Mouse (Mus musculus): ENCODE measurements around the gene Nfya.
"Not testable (repeated sequence)": the region's sequence is repeated elsewhere in the genome, so short reads cannot be mapped to it uniquely, and the experiment has no call there.

The Nfya gene

DNA sequence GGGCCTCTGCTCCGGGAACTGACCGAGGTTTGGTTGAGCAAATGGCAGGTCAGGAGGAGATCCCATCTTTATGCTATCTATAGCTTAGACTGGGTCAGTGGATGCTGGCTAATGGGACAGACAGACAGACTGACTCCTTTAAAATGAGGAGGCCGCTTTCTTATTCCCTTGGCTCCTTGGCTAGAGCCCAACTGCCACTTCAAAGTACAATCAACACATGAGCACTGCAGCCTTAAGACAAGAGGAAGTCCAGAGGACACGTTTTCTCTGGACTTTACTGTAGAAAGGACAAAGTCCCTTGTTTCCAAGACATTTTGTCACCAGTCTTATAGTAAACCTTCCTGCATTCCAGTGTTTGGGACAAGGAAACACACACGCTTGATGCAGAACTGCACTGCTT, 18.3 kb downstream of the Nfya start:
- no peak for DNase-seq (ENCODE audit: low spot score)

GRCm38 (mm10) chr17:48389442-48389841, 20.3 kb downstream of the Nfya start:
- DNase-seq (ENCODE audit: low spot score): no peak

DNA sequence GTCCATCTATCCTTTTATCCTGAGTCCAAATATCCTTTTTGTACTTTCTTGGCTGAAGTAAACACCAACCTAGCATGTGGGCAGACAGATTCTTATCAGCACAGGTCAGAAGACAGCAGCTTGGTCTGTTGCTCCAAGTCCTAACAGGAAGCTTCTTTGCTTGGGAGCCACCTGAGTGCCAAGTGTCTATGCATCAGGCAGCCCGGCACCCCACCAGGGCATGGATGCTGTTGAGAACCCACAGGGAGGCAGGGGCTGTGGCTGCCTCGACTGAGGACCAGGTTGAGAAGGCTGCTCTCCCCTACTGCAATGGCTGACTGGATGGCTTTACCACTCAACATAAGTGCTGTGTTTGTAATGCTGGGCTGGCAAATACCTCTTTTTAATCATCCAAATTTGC, 21.0 kb downstream of the Nfya start:
- DNase-seq (ENCODE audit: low spot score): no peak

- no peak for DNase-seq (ENCODE audit: low spot score)
These were observed 23.8 kb downstream of the Nfya start for GRCm38 (mm10) chr17:48385786-48386461.

DNA sequence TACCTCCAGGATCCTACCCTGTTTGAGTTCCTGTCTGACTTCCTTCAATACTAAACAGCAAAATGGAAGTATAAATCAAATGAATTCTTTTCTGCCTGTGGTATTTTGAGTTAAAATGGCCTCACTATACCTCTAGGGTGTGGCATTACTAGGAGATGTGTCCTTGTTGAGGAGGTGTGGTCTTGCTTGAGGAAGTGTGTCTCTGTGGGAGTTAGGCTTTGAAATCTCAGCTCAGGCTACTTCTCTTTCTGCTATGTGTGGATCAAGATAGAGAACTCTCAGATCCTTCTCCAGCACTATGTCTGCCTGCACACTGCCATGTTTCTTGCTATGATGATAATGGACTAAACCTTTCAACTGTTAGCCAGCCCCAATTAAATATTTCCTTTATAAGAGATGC, 30.7 kb downstream of the Nfya start:
- DNase-seq (ENCODE audit: low spot score): no peak

- no peak for DNase-seq (ENCODE audit: low spot score)
These were observed 33.6 kb downstream of the Nfya start for GRCm38 (mm10) chr17:48376102-48376501.

DNA sequence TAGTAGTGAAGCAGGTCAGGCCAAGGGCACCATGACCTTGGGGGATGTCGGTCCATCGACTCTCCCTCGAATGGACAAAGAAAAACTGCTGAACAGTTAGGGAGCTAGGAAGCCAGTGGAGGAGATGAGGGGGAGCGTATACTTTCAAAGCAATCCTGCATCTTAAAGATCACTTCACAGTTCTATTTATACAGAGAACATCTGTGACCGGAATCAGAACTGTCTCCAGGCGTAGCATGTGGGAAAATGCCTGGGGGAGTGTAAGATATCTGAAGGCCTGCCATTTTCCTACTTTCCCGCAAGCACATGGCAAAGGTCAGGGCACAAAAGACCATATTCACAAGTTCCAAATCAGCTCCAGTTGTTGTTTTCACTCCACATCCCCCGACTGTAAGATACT, 36.7 kb downstream of the Nfya start:
- DNase-seq (ENCODE audit: low spot score): no peak

DNA sequence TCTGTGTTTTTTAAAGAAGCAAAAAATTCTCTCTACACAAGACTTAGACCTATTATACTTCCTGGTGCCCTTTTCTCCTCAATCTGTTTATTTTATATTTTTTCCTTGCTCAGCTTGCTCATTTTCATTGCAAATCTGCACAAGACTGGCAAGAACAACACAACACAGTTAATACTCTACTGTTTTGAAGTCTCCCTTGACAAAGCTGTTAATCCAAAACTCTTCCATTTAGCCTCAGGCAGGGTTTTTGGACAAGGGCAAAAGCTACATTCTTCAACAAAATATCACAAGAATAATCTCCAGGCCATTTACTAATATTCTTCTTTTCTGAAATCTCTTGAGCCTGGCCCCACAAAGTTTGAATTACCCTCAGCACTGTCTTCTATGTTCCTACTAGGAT, 38.1 kb downstream of the Nfya start:
- no peak for DNase-seq (ENCODE audit: low spot score)

GRCm38 (mm10) chr17:48366806-48367205, 42.9 kb downstream of the Nfya start:
- DNase-seq (ENCODE audit: low spot score): no peak

DNA sequence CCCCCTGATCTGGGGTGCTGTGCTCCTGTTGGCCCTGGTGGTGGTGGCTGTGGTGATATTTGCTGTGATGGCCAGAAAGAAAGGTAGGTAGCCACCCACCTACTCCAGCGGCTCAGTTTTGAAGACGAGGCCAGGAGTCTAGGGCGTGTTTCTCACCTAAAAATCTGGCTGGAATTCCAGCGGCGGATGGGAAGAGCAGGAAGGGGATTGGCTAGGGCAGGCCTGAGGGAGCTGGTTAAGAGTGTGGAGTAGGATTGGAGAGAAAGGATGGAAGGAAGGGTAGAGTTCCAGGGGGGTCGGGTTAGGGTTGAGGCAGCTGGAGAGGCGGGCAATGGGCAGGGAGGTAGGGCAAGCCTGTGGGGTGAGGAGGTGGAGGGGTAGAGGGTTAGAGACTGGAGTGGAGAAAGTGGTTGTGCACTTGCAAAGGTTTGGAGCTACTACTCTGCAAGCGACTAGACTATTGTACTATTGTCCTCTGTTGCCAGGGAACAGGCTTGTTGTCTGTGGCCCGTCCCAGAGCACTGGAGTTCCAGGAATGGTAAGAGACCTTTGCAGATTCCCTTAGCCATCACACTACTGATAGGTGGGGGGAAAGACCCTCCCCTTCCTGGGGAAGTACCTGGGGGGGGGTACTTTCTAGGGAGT, 44.1 kb downstream of the Nfya start:
- no peak for DNase-seq (ENCODE audit: low spot score)

GRCm38 (mm10) chr17:48363421-48363965, 46.2 kb downstream of the Nfya start:
- DNase-seq (ENCODE audit: low spot score): no peak

DNA sequence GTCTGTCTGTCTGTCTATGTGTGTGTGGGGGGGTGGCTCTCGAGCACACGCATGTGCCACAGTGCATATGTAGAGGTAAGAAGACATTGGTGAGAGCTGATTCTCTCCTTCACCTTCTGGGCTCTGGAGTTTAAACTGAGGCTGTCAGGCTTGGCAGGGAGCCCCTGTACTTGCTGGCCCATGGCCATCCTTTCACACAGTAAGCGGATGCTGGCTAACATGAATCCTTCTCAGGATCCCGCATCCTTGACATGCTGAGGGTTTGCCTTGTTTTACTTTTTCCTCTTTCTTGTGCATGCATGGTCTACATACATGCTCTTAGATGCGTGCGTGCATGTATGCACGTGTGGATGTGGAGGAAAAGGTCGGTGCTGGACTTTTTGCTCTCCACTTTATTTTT, 46.7 kb downstream of the Nfya start:
- DNase-seq (ENCODE audit: low spot score): no peak

- no peak for DNase-seq (ENCODE audit: low spot score)
These were observed 47.4 kb downstream of the Nfya start for GRCm38 (mm10) chr17:48362346-48362745.

- no peak for DNase-seq (ENCODE audit: low spot score)
These were observed 49.2 kb downstream of the Nfya start for GRCm38 (mm10) chr17:48360462-48360861.

DNA sequence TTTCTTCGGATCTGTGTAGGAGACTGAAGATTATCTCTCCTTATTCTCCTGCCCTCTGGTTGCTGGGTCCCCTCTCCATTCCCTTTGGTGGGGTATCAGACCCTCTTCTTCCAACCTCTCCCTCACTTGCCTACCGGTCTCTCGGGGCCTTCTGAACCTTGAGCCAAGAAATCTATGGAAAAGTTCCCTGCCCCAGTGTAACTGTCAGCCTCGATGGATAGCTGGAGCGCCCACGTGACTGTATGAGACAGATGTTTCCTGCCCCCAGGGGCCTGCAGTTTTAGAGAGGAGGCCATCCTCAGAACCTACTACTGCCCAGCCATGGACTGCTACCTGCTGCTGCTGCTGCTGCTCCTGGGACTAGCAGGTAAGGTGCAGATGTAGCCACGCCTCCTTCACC, 50.1 kb downstream of the Nfya start, which contains the start of gene Treml1:
Gene Treml1 (plus strand): TSS at position 301 of the 400 bp plus-strand sequence.
- DNase-seq (ENCODE audit: low spot score): no peak

- no peak for DNase-seq (ENCODE audit: low spot score)
These were observed 51.8 kb downstream of the Nfya start for GRCm38 (mm10) chr17:48357892-48358291.

- no peak for DNase-seq (ENCODE audit: low spot score)
These were observed 53.9 kb downstream of the Nfya start for GRCm38 (mm10) chr17:48355822-48356221.

- not testable (repeated sequence) for DNase-seq (ENCODE audit: low spot score)
These were observed 56.7 kb downstream of the Nfya start for GRCm38 (mm10) chr17:48352976-48353375.

GRCm38 (mm10) chr17:48350681-48351193, 59.0 kb downstream of the Nfya start:
- no peak for DNase-seq (ENCODE audit: low spot score)

DNA sequence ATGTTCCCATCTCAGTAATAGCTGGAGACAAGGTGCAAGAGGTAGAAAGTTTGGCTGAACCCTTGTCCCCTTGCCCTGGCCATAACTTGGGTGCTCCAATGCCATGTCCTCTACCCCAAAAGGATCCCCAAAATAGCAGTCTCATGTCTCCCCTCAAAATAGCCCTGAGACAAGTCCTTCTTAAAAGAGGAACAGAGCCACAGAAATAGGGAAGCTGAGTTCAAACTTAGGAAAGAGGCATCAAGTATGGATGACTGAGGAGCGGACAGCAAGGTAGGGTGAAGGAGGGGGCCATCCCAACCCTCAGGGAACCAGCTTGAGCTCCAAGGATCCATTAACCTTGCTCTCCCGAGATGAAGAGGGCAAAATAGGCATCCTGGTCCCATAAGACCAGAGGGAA, 62.4 kb downstream of the Nfya start:
- DNase-seq (ENCODE audit: low spot score): no peak

- DNase-seq (ENCODE audit: low spot score): no peak
These were observed 62.9 kb downstream of the Nfya start for GRCm38 (mm10) chr17:48346834-48347233.

DNA sequence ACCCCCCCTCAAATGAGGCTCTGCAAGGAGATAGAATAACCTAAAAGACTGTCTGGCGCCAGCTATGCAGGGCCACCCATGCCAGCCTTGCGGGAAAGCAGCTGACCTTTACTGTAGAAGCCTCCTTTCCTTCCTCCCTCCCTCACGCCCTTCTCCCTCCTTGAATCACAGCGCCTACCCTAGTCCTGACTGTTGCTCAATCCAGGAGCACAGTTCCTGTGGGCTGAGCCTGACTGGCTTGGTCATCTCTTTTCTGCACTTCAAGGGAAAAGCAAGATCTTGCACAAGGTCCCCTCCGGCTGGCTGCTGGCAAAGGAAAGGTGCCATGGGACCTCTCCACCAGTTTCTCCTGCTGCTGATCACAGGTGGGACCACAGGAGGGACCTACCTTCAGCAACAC, 63.5 kb downstream of the Nfya start, which contains the start of gene Trem2:
Gene Trem2 (plus strand): TSS at position 171 of the 400 bp plus-strand sequence.
- DNase-seq (ENCODE audit: low spot score): no peak

- no peak for DNase-seq (ENCODE audit: low spot score)
These were observed 63.9 kb downstream of the Nfya start for GRCm38 (mm10) chr17:48345824-48346223.

Data from MN1 (cell line).